Mouse (Mus musculus): Measurements from ENCODE around the gene Gfer. TPM values are rescaled to one million over a fixed set of nuclear protein-coding genes. Genes with fewer than 3 reads are reported as not detected.
"Not testable (repeated sequence)": the region's sequence is repeated elsewhere in the genome, so short reads cannot be mapped to it uniquely, and the experiment has no call there.

The Gfer gene
- polyA plus RNA-seq, 1 experiment from 2014 or later = 37.3 TPM

DNA sequence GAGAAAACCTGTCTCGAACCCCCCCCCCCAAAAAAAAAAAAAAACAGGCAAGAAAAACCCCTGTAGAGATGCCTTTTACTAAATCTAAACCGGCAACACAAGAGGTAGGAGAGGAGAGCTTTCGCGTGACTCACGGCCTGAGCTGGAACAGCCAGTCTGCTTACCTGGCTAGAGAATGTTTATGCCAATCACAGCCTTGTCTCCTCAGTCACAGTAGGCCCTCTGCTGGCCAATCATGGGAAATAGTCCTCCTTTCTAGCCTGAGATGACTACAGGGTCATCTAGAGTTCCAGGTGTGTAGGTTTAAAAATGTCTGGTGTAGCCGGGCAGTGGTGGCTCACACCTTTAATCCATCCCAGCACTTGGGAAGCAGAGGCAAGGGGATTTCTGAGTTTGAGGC is 28.5 kb downstream of the Gfer start:
- WGBS = 24% methylated on average over 6 of the region's 6 CpGs

GRCm38 (mm10) chr17:24667011-24667410 is 28.9 kb downstream of the Gfer start:
- not testable (repeated sequence) for H3K4me2 ChIP-seq (ENCODE audit: low read length); H3K9ac ChIP-seq (ENCODE audit: low read depth, low read length); H3K4me3 ChIP-seq (ENCODE audit: low read length); ATAC-seq; H3K27me3 ChIP-seq (replicated peaks; ENCODE audit: control insufficient read depth, insufficient read depth, low read length); H3K9me3 ChIP-seq (ENCODE audit: control insufficient read depth, low read length); H3K36me3 ChIP-seq (ENCODE audit: control insufficient read depth, insufficient read depth, low read length); H3K27ac ChIP-seq (ENCODE audit: low read depth, low read length)
- 73% methylated on average over 7 of the region's 7 CpGs for WGBS
- H3K4me1 ChIP-seq (ENCODE audit: control insufficient read depth, insufficient read depth, low read depth, low read length) = peaks cover 22% of the 10 kb centered on the region

More for the DNA sequence above, 28.5 kb downstream of the Gfer start:
- Histone ChIP-seq H3K4me2 (ENCODE audit: low read length) (no peak overlapping the region), H3K27me3 (replicated peaks; ENCODE audit: control insufficient read depth, insufficient read depth, low read length) (no peaks in the 10 kb centered on the region), H3K9ac (ENCODE audit: low read depth, low read length) (no peak overlapping the region), H3K4me3 (ENCODE audit: low read length) (no peak overlapping the region), H3K27ac (ENCODE audit: low read depth, low read length) (no peak overlapping the region), H3K36me3 (ENCODE audit: control insufficient read depth, insufficient read depth, low read length) (no peaks in the 10 kb centered on the region), H3K4me1 (ENCODE audit: control insufficient read depth, insufficient read depth, low read depth, low read length) (peaks cover 26% of the 10 kb centered on the region), H3K9me3 (ENCODE audit: control insufficient read depth, low read length) (no peaks in the 10 kb centered on the region)
- no peak for ATAC-seq

DNA sequence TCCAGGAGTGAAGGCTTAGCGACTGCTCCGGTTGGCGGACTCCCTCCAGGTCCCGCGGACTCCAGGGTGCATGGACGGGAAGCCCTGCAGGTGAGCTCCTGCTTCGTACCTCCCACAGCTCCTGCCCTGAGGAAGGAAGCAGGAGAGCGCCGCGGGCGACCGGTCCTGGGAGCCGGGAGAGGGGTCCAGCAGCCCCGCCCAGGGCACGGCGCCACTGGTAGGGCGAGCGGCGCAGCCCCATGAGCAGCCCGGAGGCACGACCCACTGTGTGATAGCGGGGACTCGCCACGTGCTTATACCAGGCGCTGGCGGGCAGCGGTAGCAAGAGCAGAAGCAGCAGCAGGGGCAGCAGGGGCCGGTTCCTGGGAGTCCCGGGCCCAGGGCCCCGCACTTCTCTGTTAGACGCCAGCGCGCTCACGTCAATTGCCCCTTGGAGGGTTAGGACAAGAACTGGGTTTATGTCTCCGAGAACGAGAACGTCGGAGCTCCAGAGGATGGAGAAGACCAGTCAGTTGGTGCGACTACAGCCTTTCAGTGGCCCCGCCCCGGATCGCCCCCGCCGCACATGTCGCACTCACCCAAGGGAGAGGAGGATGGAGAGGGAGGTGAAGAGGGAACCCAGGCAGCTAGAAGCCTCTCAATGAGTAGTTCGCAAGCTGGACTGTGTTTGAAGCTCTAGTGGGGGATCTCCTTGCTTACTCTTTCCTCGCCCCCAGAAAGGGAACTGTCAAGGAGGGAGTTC is 37.8 kb downstream of the Gfer start, which contains the start of gene Npw:
Gene Npw, minus strand, starts transcription at position 441 of the 742 bp plus-strand sequence.
- Histone ChIP-seq H3K36me3 (ENCODE audit: control insufficient read depth, insufficient read depth, low read length) (no peaks in the 10 kb centered on the region), H3K27me3 (replicated peaks; ENCODE audit: control insufficient read depth, insufficient read depth, low read length) (peaks cover 27% of the 10 kb centered on the region), H3K4me3 (ENCODE audit: low read length) (peak within 1 kb of the TSS; percentile 38), H3K9me3 (ENCODE audit: control insufficient read depth, low read length) (no peaks in the 10 kb centered on the region), H3K4me2 (ENCODE audit: low read length) (peak within 1 kb of the TSS; percentile 60), H3K27ac (ENCODE audit: low read depth, low read length) (no peak within 1 kb of the TSS), H3K4me1 (ENCODE audit: control insufficient read depth, insufficient read depth, low read depth, low read length) (peaks cover 10% of the 10 kb centered on the region), H3K9ac (ENCODE audit: low read depth, low read length) (peak within 1 kb of the TSS; percentile 42)
- no peak; the same call in 1 of the 2 replicates for ATAC-seq
- WGBS = 1% methylated on average over 42 of the region's 47 CpGs

DNA sequence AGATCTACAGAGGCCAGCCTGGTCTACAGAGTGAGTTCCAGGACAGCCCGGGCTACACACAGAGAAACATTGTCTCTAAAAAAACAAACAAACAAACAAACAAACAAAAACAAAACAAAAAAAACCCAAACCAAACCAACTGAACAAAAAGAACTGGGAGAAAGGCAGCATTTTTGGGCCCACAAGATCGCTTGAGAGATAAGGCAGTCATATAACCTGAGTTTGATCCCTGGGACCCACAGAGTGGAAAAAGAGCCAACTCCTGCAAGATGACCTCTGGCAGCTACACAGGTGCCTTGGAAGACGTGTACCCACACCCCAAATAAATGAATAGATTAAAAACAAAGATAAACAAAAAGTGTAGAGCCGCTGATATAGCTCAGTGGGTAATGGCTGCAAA is 41.0 kb downstream of the Gfer start:
- Histone ChIP-seq H3K4me2 (ENCODE audit: low read length) (no peak overlapping the region), H3K9me3 (ENCODE audit: control insufficient read depth, low read length) (no peaks in the 10 kb centered on the region), H3K27me3 (replicated peaks; ENCODE audit: control insufficient read depth, insufficient read depth, low read length) (peaks cover 24% of the 10 kb centered on the region), H3K27ac (ENCODE audit: low read depth, low read length) (no peak overlapping the region), H3K4me3 (ENCODE audit: low read length) (no peak overlapping the region), H3K36me3 (ENCODE audit: control insufficient read depth, insufficient read depth, low read length) (no peaks in the 10 kb centered on the region), H3K9ac (ENCODE audit: low read depth, low read length) (no peak overlapping the region), H3K4me1 (ENCODE audit: control insufficient read depth, insufficient read depth, low read depth, low read length) (peaks cover 15% of the 10 kb centered on the region)
- WGBS = 80% methylated on average over 4 of the region's 4 CpGs
- no peak for ATAC-seq

- no peaks in the 10 kb centered on the region for H3K9me3 ChIP-seq (ENCODE audit: control insufficient read depth, low read length)
- H3K9ac ChIP-seq (ENCODE audit: low read depth, low read length) = peak overlapping the region; percentile 24; the same call in 1 of the 2 replicates
Observed at GRCm38 (mm10) chr17:24653967-24654710, 41.8 kb downstream of the Gfer start.

GRCm38 (mm10) chr17:24651835-24652234 is 44.1 kb downstream of the Gfer start:
- 59% methylated on average over 3 of the region's 3 CpGs for WGBS
- no peak for ATAC-seq

More at GRCm38 (mm10) chr17:24653967-24654710, 41.8 kb downstream of the Gfer start:
- Histone ChIP-seq H3K4me3 (ENCODE audit: low read length) (peak overlapping the region; percentile 19), H3K27ac (ENCODE audit: low read depth, low read length) (no peak overlapping the region), H3K27me3 (replicated peaks; ENCODE audit: control insufficient read depth, insufficient read depth, low read length) (peaks cover 18% of the 10 kb centered on the region), H3K4me1 (ENCODE audit: control insufficient read depth, insufficient read depth, low read depth, low read length) (peaks cover 20% of the 10 kb centered on the region), H3K36me3 (ENCODE audit: control insufficient read depth, insufficient read depth, low read length) (no peaks in the 10 kb centered on the region), H3K4me2 (ENCODE audit: low read length) (peak overlapping the region; percentile 53)
- 4% methylated on average over 19 of the region's 19 CpGs for WGBS
- peak; percentile 54; the same call in 1 of the 2 replicates for ATAC-seq

DNA sequence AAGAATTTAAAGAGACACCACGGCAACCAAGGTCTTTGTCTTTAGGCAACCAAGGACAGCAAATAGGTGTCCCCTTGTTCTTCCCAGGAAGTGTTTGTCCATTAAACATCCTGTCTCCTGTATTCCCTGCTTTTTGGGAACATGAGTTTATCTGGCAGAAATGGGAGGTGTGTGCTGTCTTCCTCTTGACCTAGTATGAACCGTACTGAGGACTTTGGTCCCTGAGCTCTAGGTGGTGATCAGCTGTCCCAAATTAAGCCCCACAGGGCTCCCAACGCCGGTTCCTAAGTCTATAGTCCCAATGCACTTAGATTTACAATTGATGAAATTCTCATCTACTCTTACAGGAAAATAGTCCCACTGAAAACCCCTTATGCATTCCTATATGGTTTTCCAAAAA is 45.2 kb downstream of the Gfer start:
- no peaks in the 10 kb centered on the region for H3K27me3 ChIP-seq (replicated peaks; ENCODE audit: control insufficient read depth, insufficient read depth, low read length)
- no peak overlapping the region for H3K9ac ChIP-seq (ENCODE audit: low read depth, low read length)
- peak overlapping the region; percentile 7; the same call in 1 of the 2 replicates for H3K27ac ChIP-seq (ENCODE audit: low read depth, low read length)

More at GRCm38 (mm10) chr17:24651835-24652234, 44.1 kb downstream of the Gfer start:
- H3K4me3 ChIP-seq (ENCODE audit: low read length) = no peak overlapping the region
- no peaks in the 10 kb centered on the region; the same call in 1 of the 2 replicates for H3K27me3 ChIP-seq (replicated peaks; ENCODE audit: control insufficient read depth, insufficient read depth, low read length)
- H3K9ac ChIP-seq (ENCODE audit: low read depth, low read length) = no peak overlapping the region
- H3K4me1 ChIP-seq (ENCODE audit: control insufficient read depth, insufficient read depth, low read depth, low read length) = peaks cover 15% of the 10 kb centered on the region
- H3K36me3 ChIP-seq (ENCODE audit: control insufficient read depth, insufficient read depth, low read length) = no peaks in the 10 kb centered on the region
- no peaks in the 10 kb centered on the region for H3K9me3 ChIP-seq (ENCODE audit: control insufficient read depth, low read length)
- no peak overlapping the region for H3K27ac ChIP-seq (ENCODE audit: low read depth, low read length)
- H3K4me2 ChIP-seq (ENCODE audit: low read length) = no peak overlapping the region

DNA sequence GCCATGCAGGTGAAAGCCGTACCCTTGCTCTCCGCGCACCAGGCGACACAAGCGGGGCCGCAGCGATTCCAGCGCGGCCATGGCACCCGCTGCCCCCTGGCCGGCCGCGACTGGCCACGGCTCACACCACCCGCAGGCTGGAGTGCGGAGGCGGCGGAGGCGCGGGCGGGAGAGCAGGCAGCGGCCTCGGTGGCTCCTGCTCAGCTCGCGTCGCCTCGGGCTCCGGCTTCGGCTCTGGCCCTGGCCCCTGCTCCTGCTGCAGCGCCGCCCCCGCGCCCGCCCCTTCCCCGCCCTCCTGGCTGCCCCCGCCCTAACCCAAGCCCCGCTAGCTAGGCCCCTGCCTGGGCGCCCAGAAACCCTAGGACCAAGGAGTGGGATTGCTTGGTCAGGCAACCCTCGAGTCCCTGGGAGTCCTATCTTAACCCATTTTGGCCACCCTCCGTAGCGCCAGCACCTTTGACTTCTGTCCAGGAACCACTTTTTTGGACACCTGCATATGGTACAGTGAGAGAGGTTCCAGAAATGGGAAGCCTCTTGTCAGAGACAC is 45.8 kb downstream of the Gfer start, which contains the start of gene Slc9a3r2:
Gene Slc9a3r2, minus strand, starts transcription at position 258 of the 547 bp plus-strand sequence.
- peak within 1 kb of the TSS; percentile 84 for H3K4me3 ChIP-seq (ENCODE audit: low read length)
- no peaks in the 10 kb centered on the region for H3K36me3 ChIP-seq (ENCODE audit: control insufficient read depth, insufficient read depth, low read length)
- H3K9ac ChIP-seq (ENCODE audit: low read depth, low read length) = peak within 1 kb of the TSS; percentile 94
- no peaks in the 10 kb centered on the region for H3K9me3 ChIP-seq (ENCODE audit: control insufficient read depth, low read length)
- H3K27me3 ChIP-seq (replicated peaks; ENCODE audit: control insufficient read depth, insufficient read depth, low read length) = no peaks in the 10 kb centered on the region
- peaks cover 15% of the 10 kb centered on the region for H3K4me1 ChIP-seq (ENCODE audit: control insufficient read depth, insufficient read depth, low read depth, low read length)
- 3% methylated on average over 32 of the region's 41 CpGs for WGBS
- peak within 1 kb of the TSS; percentile 93 for H3K4me2 ChIP-seq (ENCODE audit: low read length)
- peak within 1 kb of the TSS; percentile 82 for H3K27ac ChIP-seq (ENCODE audit: low read depth, low read length)
- ATAC-seq = peak; percentile 79

More for the DNA sequence above, 45.2 kb downstream of the Gfer start:
- no peak for ATAC-seq
- WGBS = 66% methylated on average over 4 of the region's 4 CpGs
- Histone ChIP-seq H3K4me2 (ENCODE audit: low read length) (peak overlapping the region; percentile 93), H3K36me3 (ENCODE audit: control insufficient read depth, insufficient read depth, low read length) (no peaks in the 10 kb centered on the region), H3K4me1 (ENCODE audit: control insufficient read depth, insufficient read depth, low read depth, low read length) (peaks cover 15% of the 10 kb centered on the region), H3K4me3 (ENCODE audit: low read length) (peak overlapping the region; percentile 84), H3K9me3 (ENCODE audit: control insufficient read depth, low read length) (no peaks in the 10 kb centered on the region)
